Mouse (Mus musculus) heart, embryonic 14.5 days (tissue): ENCODE data around the gene Jarid2. TPM values are rescaled to one million over a fixed set of nuclear protein-coding genes. Genes with fewer than 3 reads are reported as not detected.
A peak's percentile ranks its signal among the peaks of the same experiment; 100 is the strongest.

ENCODE experiments used
- ATAC-seq: fragments of 200-750 bp; cut with Nextera tagmentation; 2 replicates; pipeline ENCODE4 v1.8.0; 2017; ENCODE audit warnings: low read depth, moderate TSS enrichment; ENCODE audit not compliant: insufficient number of reproducible peaks, insufficient read depth, low FRiP score
- H3K27ac ChIP-seq, 2 experiments: fragments of 200-500 bp in 1 of 2; fragments of 300-500 bp in 1 of 2; sonication (generic) in 1 of 2; replicated peaks in 1 of 2; 2 replicates each; pipeline ENCODE4 v1.5.1; 2012 to 2014; ENCODE audit warnings: low read depth in 2 of 2, low read length in 2 of 2, control low read depth in 1 of 2, mild to moderate bottlenecking in 1 of 2, mixed read lengths in 1 of 2; ENCODE audit not compliant: control insufficient read depth in 1 of 2, insufficient read depth in 1 of 2
- H3K27me3 ChIP-seq: fragments of 300-500 bp; sonication (generic); 2 replicates; pipeline ENCODE4 v1.6.1; 2014; ENCODE audit warnings: mild to moderate bottlenecking, low read length, control low read depth; ENCODE audit not compliant: control insufficient read depth, insufficient read depth
- H3K36me3 ChIP-seq: fragments of 300-500 bp; sonication (generic); 2 replicates; pipeline ENCODE4 v1.6.1; 2014; ENCODE audit warnings: mild to moderate bottlenecking, control low read depth, low read length, mixed read lengths; ENCODE audit not compliant: control insufficient read depth, insufficient read depth
- H3K4me1 ChIP-seq, 2 experiments: fragments of 200-500 bp in 1 of 2; fragments of 300-500 bp in 1 of 2; sonication (generic) in 1 of 2; 2 replicates each; pipeline ENCODE4 v1.6.1; 2012 to 2014; ENCODE audit warnings: low read length in 2 of 2, control low read depth in 1 of 2, mixed read lengths in 1 of 2; ENCODE audit not compliant: control insufficient read depth in 2 of 2, insufficient read depth in 2 of 2
- H3K4me2 ChIP-seq: fragments of 300-500 bp; sonication (generic); 2 replicates; pipeline ENCODE4 v1.6.1; 2014; ENCODE audit warnings: mild to moderate bottlenecking, low read length
- H3K4me3 ChIP-seq, 2 experiments: fragments of 200-500 bp in 1 of 2; fragments of 300-500 bp in 1 of 2; sonication (generic) in 1 of 2; 2 replicates each; pipeline ENCODE4 v1.5.1; 2012 to 2014; ENCODE audit warnings: low read length in 2 of 2, mild to moderate bottlenecking in 2 of 2, control low read depth in 1 of 2, low read depth in 1 of 2, moderate library complexity in 1 of 2; ENCODE audit not compliant: control insufficient read depth in 1 of 2, insufficient read depth in 1 of 2
- H3K9ac ChIP-seq: fragments of 300-500 bp; sonication (generic); 2 replicates; pipeline ENCODE4 v1.6.1; 2014; ENCODE audit warnings: mild to moderate bottlenecking, low read length
- H3K9me3 ChIP-seq: fragments of 300-500 bp; sonication (generic); 2 replicates; pipeline ENCODE4 v1.6.1; 2016; ENCODE audit warnings: low read length, control low read depth; ENCODE audit not compliant: control insufficient read depth
- WGBS: fragments of 180-500 bp; shearing (Covaris S2); extraction: QIAGEN DNeasy Blood & Tissue Kit; methylation state at CpG from one replicate; pipeline ENCODE4 v1.1.7; 2014; 5-methylcytosine and 5-hydroxymethylcytosine counted together
- polyA plus RNA-seq: library from polyadenylated mRNA; unstranded; fragments of >200 nt; fragmentation: Nextera tagmentation; extraction: Ambion mirVana; gene quantifications from 2 replicates; pipeline ENCODE4 v1.2.1, GENCODE M21; 2014

The Jarid2 gene
- polyA plus RNA-seq, 1 experiment from 2014 or later, result 17.4 TPM

- WGBS, result under 1% methylated on average over 38 of the region's 41 CpGs
- H3K9me3 ChIP-seq, result no peaks in the 10 kb centered on the region
These were observed 1.8 kb downstream of the Jarid2 start for GRCm38 (mm10) chr13:44730939-44731551.

DNA sequence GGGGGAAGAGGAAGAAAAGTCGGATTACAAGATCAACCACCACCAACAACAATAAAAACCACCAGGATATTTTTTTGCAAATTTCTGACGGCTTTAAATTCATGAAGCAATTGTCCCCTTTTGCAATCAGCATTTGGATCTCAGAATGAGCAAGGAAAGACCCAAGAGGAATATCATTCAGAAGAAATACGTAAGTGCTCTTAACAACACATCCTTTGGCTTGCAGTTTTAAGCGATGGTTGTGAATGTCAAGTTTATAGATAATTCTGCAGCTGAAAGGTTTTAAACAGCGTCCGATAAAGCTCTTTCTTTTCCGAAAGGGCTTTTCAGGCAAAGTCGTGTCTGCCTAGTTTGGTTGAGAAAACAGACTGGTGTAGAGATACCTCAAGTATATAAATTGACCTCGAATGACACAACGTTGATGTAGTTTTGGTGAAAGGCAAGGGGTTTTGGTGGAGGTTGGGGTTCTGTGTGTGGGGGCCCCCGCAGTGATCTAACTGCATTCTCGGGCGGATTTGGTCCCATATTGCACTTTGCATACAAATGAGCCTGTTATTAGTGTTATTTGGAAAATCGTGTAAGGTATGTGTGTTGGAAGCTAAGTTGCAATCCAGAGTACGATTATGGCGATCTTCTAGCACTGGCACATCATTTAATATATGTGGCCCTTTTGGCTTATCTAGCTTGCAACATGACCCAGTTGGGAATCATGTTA, 2.6 kb downstream of the Jarid2 start:
- WGBS, result under 1% methylated on average over 16 of the region's 16 CpGs

More at GRCm38 (mm10) chr13:44730939-44731551, 1.8 kb downstream of the Jarid2 start:
- Histone ChIP-seq H3K9ac (peak overlapping the region; percentile 93), H3K4me1 (peaks cover 5 to 28% of the 10 kb centered on the region in 2 experiments), H3K27ac (peak overlapping the region; percentile 96), H3K36me3 (no peaks in the 10 kb centered on the region), H3K4me3 (peak overlapping the region; percentile 81 to 89), H3K4me2 (peak overlapping the region; percentile 78), H3K27me3 (no peaks in the 10 kb centered on the region)
- ATAC-seq, result peak; percentile 51

DNA sequence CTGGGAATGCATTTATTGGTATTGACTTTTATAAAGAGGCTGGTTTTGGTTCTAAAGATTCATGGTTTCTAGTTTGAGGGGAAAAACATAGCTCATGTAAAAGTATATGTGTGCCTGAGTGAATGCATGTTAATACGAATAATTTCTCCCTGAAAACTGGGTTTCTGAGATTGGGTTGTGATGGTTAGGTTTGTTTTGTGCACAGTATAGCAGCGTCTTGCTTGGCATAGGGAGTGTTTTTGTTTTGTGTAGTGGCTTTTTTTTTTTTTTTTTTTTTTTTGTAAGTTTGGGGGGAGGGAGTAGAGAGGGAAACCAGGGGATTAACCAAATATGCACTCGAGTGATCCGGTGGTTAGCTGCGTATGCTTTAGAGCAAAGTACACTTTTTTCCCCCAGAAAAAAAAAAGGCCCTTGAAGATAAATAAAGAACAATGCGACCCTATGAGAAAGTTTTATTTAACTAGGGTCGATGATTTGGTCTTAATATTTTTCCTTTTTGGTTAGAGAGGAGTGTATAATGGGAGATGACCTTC, 3.2 kb downstream of the Jarid2 start:
- Histone ChIP-seq H3K9me3 (no peaks in the 10 kb centered on the region), H3K36me3 (no peaks in the 10 kb centered on the region), H3K27me3 (no peaks in the 10 kb centered on the region), H3K4me2 (peak overlapping the region; percentile 78), H3K4me1 (peaks cover 5 to 36% of the 10 kb centered on the region in 2 experiments), H3K4me3 (peak overlapping the region; percentile 81 to 89; a peak in 3 of 4 replicates), H3K27ac (peak overlapping the region; percentile 92 to 96; a peak in 3 of 4 replicates), H3K9ac (peak overlapping the region; percentile 93)
- 0% methylated on average over 7 of the region's 7 CpGs for WGBS
- ATAC-seq, result no peak

More for the DNA sequence above, 2.6 kb downstream of the Jarid2 start:
- Histone ChIP-seq H3K27me3 (no peaks in the 10 kb centered on the region), H3K36me3 (no peaks in the 10 kb centered on the region), H3K4me1 (peaks cover 5 to 31% of the 10 kb centered on the region in 2 experiments), H3K9ac (peak overlapping the region; percentile 93), H3K4me3 (peak overlapping the region; percentile 81 to 89), H3K9me3 (no peaks in the 10 kb centered on the region), H3K27ac (peak overlapping the region; percentile 45 to 96), H3K4me2 (peak overlapping the region; percentile 78)
- ATAC-seq, result no peak

DNA sequence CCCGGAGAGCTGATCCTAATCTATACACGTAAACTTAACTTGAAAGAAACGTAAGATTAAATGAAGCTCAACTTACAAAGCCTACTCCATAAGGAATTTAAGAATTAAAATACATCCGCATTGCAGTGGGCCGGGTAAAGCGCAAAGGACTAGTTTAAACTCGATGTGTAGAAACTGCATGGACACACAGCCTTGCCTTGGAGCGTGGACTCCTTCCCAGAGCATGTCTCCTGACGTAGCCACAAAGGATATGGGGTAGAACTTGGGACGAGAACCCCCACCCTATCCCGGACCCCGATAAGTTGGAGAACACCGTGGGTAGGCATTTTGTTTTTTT, 3.7 kb downstream of the Jarid2 start:
- H3K4me3 ChIP-seq, result peak overlapping the region; percentile 81 to 89
- WGBS, result under 1% methylated on average over 13 of the region's 13 CpGs
- peak overlapping the region; percentile 92 to 96 for H3K27ac ChIP-seq
- no peaks in the 10 kb centered on the region for H3K27me3 ChIP-seq
- H3K4me1 ChIP-seq, result peaks cover 5 to 33% of the 10 kb centered on the region in 2 experiments
- H3K4me2 ChIP-seq, result peak overlapping the region; percentile 78
- H3K9me3 ChIP-seq, result no peaks in the 10 kb centered on the region
- ATAC-seq, result 0 out of 2 replicates have a peak, but pooled peaks have one; percentile 0
- H3K36me3 ChIP-seq, result no peaks in the 10 kb centered on the region
- peak overlapping the region; percentile 93 for H3K9ac ChIP-seq

GRCm38 (mm10) chr13:44733373-44734111, 4.3 kb downstream of the Jarid2 start:
- no peaks in the 10 kb centered on the region for H3K36me3 ChIP-seq
- H3K4me3 ChIP-seq, result peak overlapping the region; percentile 81 to 89
- peaks cover 5 to 32% of the 10 kb centered on the region in 2 experiments for H3K4me1 ChIP-seq
- H3K27me3 ChIP-seq, result no peaks in the 10 kb centered on the region
- peak overlapping the region; percentile 93 for H3K9ac ChIP-seq
- WGBS, result under 1% methylated on average over 60 of the region's 71 CpGs
- ATAC-seq, result peak; percentile 38
- H3K9me3 ChIP-seq, result no peaks in the 10 kb centered on the region
- H3K27ac ChIP-seq, result peak overlapping the region; percentile 92 to 96
- peak overlapping the region; percentile 78 for H3K4me2 ChIP-seq

- Histone ChIP-seq H3K4me1 (peaks cover 3 to 29% of the 10 kb centered on the region in 2 experiments), H3K36me3 (no peaks in the 10 kb centered on the region), H3K4me3 (peak overlapping the region; percentile 81 to 89; a peak in 3 of 4 replicates), H3K4me2 (peak overlapping the region; percentile 78), H3K27ac (peak overlapping the region; percentile 50 to 96), H3K9me3 (no peaks in the 10 kb centered on the region), H3K27me3 (no peaks in the 10 kb centered on the region), H3K9ac (peak overlapping the region; percentile 93)
- 47% methylated on average over 5 of the region's 5 CpGs for WGBS
- no peak for ATAC-seq
These were observed 5.2 kb downstream of the Jarid2 start for GRCm38 (mm10) chr13:44734441-44734840.

DNA sequence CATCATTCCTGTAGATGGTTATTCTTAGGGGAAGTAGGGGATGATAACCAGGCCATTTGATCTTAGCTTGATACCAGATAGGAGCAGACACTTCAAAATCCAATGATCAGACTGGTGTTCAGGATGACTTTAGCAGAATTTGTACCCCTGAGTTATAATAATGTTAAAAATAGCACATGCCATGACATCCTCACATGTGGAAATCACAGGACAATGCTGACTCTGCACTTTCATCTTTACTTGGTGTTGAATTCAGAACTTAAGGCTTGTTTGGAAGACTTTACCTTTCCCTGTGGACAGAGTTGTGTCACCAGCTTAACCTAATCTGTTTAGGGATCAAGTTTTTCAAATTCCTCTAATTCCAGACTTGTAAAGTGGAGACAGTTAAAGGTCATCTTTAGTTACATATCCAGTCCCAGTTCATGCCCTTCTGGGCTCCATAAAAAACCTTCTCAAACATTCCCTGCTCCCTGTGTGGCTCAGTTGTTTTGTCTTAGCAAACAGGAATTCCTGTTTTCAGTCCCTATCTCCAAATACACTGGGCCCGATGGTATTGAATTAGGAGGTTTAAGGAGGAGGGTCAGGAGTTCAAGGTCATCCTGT, 5.9 kb downstream of the Jarid2 start:
- ATAC-seq, result no peak
- no peaks in the 10 kb centered on the region for H3K27me3 ChIP-seq
- 16% methylated on average over 1 of the region's 1 CpGs for WGBS
- no peak overlapping the region for H3K9ac ChIP-seq
- peaks cover 2 to 28% of the 10 kb centered on the region in 2 experiments for H3K4me1 ChIP-seq
- H3K9me3 ChIP-seq, result no peaks in the 10 kb centered on the region
- peak overlapping the region; percentile 78 for H3K4me2 ChIP-seq
- 0 out of 4 replicates have a peak overlapping the region, but pooled peaks of 1 of the 2 experiments have one; percentile 4 for H3K27ac ChIP-seq
- no peaks in the 10 kb centered on the region for H3K36me3 ChIP-seq
- no peak overlapping the region for H3K4me3 ChIP-seq
